Mouse (Mus musculus): ENCODE measurements around the gene Vmn2r78.
"Not testable (repeated sequence)": the region's sequence is repeated elsewhere in the genome, so short reads cannot be mapped to it uniquely, and the experiment has no call there.

Vmn2r78 gene
- long read RNA-seq, experiment 1, result 0 reads
- long read RNA-seq, experiment 2, result 0 reads

DNA sequence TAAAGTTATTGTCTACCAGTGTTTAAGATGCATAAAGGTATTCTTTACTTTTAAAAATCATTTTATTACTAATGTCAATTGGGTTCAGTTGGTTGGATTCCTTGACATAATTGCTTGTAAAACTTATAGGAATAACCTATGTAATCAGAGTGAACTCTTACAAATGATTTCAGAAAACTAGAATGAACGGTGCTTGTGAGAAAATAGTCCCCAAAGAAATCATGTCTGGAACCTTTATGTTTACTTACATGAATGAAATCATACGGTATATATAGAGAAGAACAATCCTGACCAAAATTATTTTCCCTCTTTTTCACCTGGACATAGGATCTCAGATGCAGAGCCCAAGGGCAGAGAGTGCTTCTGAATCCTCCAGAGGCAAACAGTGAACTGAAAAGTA is at the start of gene Vmn2r78:
Gene Vmn2r78 (plus strand): TSS at position 301 of the 400 bp plus-strand sequence.
- intact Hi-C loops (cut with DNase I), result not testable (repeated sequence)

DNA sequence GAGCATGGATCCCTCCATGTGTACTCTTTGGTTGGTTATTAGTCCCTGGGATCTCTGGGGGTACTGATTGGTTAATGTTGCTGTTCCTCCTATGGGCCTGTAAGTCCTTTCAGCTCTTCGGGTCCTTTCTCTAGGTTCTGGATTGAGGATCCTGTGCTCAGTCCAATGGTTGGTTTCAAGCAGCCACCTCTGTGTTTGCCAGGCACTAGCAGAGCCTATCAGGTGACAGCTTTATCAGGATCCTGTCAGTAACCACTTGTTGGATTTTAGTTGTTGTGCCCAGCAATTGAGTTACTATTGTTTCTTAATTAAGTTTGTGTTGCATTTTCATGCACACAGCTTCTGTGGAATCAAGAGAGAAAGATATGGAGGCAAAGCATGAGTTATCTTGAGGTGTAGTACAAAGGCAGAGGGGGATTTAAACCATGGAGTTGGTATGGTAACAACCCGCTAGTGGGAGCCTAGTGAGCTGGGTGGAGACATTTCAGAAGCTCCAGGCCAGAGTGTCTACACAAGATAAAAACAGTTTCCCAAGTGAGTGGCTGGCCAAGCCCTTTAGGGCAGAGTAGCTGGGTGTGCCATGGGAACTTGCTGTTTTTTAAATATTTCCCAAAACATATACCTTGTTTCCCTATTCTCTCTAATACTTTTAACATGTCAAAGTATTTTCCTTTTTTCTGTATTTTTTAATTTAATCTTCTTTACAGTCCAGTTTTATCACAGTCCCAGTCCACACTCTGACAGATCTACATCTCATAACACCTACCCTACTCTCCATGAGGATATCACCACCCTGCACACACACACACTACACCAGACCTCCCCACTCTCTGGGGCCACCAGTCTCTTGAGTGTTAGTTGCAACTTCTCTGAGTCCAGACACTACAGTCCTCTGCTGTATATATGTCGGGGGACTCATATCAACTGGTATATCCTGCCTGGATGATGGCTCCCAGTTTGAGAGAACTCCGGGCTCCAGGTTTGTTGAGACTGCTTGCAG is 25.1 kb upstream of the Vmn2r78 start:
- intact Hi-C loops (cut with DNase I), result no loop called here

DNA sequence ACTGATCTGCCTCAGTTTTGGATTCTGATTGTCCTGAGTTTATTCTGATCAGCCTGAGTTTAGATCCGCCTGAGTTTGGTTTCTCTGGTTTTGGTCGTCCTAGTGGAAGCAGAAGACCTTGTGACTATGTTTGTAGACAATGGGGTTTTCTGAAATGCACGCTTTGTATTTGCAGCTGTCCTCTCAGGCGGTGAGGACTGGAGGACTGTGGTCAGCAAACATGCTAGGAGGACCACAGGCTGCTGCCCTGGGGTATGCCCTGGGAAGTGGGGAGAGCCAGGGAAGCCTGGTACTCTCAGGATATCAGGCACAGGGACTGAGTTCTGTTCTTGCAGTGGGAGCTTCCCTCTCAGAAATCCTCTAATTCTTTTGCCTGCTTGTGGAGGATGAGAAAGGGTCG is 22.4 kb downstream of the Vmn2r78 start:
- intact Hi-C loops (cut with DNase I), result no loop called here

DNA sequence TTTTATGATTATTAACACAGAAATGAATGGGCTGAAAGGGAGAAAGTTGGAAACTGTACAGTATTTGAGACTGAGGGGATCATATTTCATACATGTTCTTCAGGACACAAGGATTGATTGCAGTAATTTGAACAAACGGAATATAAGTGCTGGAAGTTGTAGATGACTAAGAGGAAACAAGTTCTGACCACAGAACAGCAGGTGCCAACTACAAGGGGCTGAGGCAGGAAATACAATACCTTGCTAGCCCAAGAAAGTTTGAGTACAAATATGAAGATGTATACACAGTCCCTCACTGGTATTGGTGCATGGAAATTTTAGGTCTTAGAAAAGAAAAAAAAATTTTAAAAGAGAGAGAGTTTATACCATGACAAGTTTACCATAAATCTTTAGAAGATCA is 79.8 kb downstream of the Vmn2r78 start:
- intact Hi-C loops (cut with DNase I), result no loop called here

DNA sequence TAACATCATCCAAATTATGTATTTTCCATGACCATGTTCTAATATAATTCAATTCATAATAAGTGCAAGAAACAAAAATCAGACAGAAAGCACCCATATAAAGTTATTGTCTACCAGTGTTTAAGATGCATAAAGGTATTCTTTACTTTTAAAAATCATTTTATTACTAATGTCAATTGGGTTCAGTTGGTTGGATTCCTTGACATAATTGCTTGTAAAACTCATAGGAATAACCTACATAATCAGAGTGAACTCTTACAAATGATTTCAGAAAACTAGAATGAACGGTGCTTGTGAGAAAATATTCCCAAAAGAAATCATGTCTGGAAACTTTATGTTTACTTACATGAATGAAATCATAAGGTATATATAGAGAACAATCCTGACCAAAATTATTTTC is 80.9 kb downstream of the Vmn2r78 start, which contains the start of gene Vmn2r79:
Gene Vmn2r79 (plus strand): TSS at position 301 of the 400 bp plus-strand sequence.
- intact Hi-C loops (cut with DNase I), result not testable (repeated sequence)

All from adrenal gland (tissue).